Mouse (Mus musculus) kidney, postnatal 25 days (tissue): Measurements from ENCODE around the gene Rhbdl2.

Experiments used
- DNase-seq, 2 experiments: peaks; one replicate each; pipeline ENCODE4 v3.0.0; 2021; ENCODE audit warnings: mixed read lengths in 2 of 2

The Rhbdl2 gene

GRCm38 (mm10) chr4:123787191-123787985 is at the start of gene Rhbdl2:
Gene Rhbdl2, plus strand, starts transcription at chr4:123787874.
- DNase-seq: peak; percentile 89 to 93

DNA sequence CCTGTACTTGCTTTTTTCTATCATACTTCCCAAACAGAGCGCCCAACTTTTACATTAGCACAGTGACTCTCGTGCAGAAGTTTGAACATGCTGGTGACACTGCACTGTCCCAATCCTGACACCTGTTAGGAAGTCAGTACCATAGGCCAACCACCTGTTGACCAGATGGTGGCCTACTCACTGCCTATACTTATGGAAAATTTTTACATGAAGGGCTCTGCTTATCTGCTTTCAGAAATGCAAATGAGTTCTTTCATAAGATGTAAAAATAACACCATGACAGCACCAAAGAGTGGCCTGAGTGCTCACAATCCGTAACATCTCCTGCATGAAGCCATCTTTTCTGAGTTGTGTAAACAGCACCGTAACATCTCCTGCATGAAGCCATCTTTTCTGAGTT is 49.0 kb upstream of the Rhbdl2 start:
- no peak for DNase-seq

DNA sequence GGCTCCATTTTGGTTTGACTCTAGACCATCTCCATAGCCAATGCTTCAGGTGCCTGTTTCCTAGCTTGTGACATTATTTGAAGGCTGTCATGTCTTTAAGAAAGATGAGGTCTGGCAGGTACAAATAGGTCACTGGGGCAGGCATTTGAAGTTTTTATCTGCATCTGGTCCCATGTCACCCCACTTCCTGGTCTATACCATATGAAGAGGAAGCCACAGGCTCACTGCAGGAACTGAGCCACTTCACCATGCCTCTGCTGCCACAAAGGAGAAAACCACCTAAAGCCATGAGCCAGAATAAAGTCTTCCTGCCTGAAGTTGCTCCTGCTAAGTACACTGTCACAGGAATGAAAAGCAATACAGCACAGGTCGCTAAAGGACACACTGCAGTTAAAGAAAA is 44.8 kb upstream of the Rhbdl2 start:
- DNase-seq: no peak

- DNase-seq: no peak
Observed at GRCm38 (mm10) chr4:123745221-123745775, 42.4 kb upstream of the Rhbdl2 start.

DNA sequence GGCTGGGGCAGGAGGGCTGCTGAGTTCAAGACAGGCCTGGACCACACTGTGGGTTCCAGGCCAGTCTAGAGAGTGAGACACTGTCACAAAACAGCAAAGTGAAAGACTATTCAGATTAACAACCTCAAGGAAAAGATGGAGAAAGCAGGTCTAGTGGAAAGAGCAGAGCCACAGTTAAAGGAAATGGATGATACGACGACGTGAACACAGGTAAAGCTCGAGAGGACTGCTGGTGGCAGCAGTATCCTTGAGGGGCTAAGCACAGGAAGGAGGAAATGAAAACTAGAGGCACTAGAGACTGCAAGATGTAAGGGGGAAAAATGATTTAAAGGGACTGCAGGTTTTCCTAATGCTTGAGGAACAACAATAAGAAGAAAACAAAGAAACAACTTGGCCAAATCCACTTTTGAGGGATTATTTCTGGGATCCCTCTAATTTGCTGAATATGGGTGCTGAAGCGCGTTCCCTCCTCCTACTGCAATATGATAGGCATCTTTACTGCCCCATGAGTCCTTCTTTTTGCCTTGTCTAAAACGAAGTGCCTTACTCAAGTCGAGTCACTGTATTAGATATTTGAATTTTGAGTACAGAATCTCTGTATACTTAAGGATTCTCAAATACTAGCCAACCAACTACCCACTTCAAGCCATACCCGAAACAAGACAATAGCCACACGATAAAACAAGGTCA is 38.8 kb upstream of the Rhbdl2 start:
- no peak for DNase-seq

- DNase-seq: peak in 1 of 2 experiments; percentile 26
Observed at GRCm38 (mm10) chr4:123749484-123750130, 38.1 kb upstream of the Rhbdl2 start.

DNA sequence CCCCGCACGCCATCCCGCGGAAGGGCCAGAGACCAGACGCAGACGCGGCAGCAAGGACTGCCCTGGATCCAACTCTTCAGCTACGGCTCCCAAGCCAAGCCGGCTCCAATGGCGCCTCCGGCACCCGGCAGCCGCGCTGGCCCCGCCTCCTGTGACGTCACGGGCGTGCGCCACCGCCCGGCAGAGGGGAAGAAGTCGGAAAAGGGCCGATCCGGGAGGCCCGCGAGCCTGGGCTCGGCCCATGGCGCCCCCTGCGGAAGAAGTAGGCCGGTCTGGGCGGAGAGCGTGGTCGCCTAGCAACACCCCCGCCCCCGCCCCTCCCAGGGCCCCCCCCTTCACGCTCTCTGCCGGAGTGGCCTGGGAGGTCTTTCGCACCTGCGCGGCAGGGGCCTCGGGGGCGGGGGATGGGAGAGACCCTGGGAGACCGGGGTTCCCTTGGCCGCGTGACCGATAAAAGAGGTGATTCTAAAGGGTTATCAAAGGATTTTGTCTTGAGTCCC is 37.5 kb upstream of the Rhbdl2 start, which contains the start of gene Akirin1:
Gene Akirin1 (minus strand): TSS at position 194 of the 500 bp plus-strand sequence.
- peak; percentile 97 to 98 for DNase-seq

- DNase-seq: peak; percentile 32 to 67
Observed at GRCm38 (mm10) chr4:123750707-123751312, 36.9 kb upstream of the Rhbdl2 start.

GRCm38 (mm10) chr4:123758306-123758705 is 29.4 kb upstream of the Rhbdl2 start:
- DNase-seq: peak; percentile 36 to 47

GRCm38 (mm10) chr4:123765071-123765470 is 22.6 kb upstream of the Rhbdl2 start:
- no peak for DNase-seq

GRCm38 (mm10) chr4:123767807-123768206 is 19.9 kb upstream of the Rhbdl2 start:
- no peak for DNase-seq

GRCm38 (mm10) chr4:123768234-123768633 is 19.4 kb upstream of the Rhbdl2 start:
- no peak for DNase-seq

GRCm38 (mm10) chr4:123792666-123793065 is 5.0 kb downstream of the Rhbdl2 start:
- peak; percentile 24 to 62 for DNase-seq

- no peak for DNase-seq
Observed at GRCm38 (mm10) chr4:123793136-123793535, 5.5 kb downstream of the Rhbdl2 start.

DNA sequence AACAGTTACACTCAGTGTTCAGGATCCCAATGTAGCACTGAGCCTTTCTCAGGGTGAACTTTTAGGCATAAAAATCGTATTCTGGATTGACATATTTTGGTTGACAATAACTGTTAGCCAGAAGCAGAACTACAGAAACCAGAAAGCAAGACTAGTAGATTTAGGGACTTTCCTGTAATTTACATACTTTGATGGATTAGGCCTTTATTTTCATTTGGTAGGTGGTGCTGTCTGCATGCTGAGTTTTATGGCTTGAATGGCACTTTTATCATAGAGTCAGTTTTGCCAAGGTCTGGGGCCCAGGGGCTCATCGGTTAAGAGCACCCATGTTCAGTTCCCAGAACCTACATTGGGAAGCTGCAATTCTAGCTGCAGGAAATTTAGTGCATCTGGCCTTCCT is 7.4 kb downstream of the Rhbdl2 start:
- DNase-seq: no peak

DNA sequence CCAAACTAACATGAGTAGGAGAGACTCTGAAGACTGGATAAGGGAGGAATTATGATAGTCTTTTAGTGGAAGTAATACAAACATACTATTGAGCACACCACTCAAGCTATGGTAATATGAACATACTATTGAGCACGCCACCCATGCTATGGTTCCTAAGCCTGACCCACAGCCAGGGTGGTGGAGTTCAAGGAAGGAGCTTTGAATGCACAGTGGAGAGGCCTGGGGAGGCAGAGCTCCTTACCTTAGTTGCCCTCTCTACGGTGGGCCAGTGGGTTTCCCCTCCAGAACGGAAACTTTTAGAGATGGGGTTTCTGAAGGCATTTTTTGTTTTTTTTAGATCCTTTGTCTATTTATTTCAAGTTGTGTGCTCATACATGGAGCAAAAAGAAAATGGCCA is 9.7 kb downstream of the Rhbdl2 start:
- DNase-seq: no peak

DNA sequence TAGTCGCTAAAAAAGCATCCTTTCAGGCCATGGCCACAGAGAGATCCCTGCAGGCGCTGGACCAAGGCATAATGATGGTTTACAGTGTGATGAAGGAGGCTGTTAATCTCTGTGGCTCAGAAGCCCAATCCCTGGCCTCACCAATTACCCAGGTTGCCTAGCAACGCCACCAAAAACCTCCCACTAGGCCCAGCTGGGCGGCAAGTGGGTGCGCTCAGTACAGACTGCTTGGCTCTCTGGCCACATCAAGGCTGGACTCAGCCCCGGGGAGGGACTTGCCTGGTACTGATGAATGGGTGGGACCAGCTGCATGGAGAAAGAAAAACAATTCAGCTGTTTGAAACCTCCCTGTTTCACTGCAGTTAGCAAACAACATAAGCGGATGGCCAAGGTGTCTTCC is 10.2 kb downstream of the Rhbdl2 start:
- no peak for DNase-seq

DNA sequence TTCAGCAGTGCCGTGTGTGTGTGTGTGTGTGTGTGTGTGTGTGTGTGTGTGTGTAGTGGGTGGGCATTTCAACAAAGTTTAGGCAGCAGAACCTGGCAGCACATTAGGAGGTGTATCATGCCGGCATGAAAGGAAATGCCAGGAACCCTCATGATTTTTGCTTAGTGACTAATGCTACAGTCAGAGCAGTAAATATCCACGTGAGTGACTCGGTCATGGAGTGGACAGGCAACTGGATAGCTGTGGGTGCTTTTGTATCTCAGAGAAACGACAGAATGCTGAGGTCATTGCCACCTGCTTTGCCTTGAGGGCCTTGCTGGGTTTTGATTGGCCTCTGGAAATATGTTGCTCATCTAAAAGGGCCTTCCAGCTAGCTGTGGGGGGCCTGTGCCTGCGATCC is 16.0 kb downstream of the Rhbdl2 start:
- no peak for DNase-seq

DNA sequence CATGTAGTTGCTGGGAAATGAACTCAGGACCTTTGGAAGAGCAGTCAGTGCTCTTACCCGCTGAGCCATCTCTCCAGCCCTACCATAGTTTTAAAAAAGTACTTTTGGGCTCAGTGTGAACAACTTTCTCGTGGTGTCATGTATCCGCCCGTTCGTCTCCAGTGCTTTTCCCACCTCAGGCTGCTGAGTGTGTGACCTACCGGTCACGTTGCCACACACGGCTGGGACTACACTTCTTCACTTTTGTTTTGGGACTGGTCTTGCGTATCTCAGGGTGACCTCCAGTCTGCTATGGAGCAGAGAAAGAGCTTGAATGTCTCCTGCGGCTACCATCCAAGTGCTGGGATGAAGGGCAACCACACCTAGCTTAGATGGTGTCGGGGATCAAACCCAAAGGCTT is 20.6 kb downstream of the Rhbdl2 start:
- no peak for DNase-seq

DNA sequence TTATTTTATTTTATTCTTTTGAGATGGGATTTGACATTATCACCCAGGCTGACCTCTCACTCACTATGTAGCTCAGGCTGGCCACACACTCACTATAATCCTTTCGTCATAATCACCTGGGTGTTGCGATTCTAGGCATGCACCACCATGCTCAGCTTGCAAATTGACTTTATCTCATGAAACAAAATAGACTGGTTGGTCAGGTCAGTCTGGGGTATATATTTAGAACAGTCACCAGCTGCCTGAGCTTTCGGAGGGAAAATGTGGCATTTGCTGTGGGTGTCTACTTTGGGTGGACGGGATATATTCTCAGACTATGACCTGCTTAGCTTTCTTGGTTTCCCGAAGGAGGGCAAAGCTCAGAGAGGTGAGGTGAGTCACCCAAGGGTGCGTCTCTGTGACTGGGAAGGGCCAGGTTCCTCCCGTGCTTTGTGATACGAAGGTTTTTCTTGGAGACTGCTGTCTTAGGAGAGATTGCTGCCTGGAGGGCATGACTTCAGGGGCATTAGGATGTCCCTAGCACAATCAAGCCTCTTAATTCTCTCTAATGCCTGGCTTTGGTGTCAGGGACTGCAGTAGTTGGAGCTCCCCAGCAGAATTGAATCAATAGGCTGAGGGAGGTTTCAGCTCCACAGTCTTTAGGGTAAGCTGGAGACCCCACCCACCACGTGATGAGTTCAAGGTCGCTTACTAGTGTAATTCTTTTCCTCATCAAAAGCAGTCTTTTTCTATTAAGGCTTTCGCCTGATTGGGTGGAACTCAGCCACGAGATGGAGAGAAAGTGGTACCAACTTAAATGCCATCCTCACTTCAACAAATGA is 23.0 kb downstream of the Rhbdl2 start:
- DNase-seq: no peak

DNA sequence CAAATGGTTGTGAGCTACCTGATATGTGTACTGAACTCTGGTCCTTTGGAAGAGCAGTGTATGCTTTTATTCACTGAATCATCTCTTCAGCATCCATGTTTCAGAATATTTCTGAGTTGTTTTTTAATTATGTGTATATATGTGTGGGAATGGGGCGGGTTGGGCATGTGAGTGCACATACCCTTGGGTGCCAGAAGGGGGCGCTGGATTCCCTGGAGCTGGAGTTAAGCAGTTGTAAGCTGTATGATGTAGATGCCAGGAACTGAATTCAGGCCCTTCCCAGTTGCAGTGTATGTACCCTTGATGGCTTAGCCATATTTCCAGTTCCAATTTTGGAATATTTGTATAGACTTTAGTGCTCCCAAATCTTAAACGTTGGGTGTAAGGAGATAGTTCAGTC is 24.9 kb downstream of the Rhbdl2 start:
- no peak for DNase-seq

- DNase-seq: no peak
Observed at GRCm38 (mm10) chr4:123814030-123814501, 26.4 kb downstream of the Rhbdl2 start.
